In genomic region chr5:123749065-123750064, GRCm38 (mm10) we compare ENCODE assay signal across 8 mouse cellular contexts. TPM values are rescaled to one million over a fixed set of nuclear protein-coding genes. Genes with fewer than 3 reads are reported as not detected.
DNase-seq lines count a peak whose midpoint lies in the region; ATAC-seq and TF ChIP-seq lines count a peak whose summit lies in the region.

Gene Rsrc2, minus strand, starts transcription at chr5:123749414.
Gene Kntc1, plus strand, starts transcription at chr5:123749716.

- peak within 1 kb of the TSS; percentile 76 for H3K4me3 ChIP-seq in G1E (ENCODE audit: low read depth, low read length)
- H3K4me3 ChIP-seq in forebrain, embryonic 16.5 days (replicated peaks; ENCODE audit: low read length), result peak within 1 kb of the TSS; percentile 94
- H3K4me3 ChIP-seq in layer of hippocampus, adult 2 months, result peak within 1 kb of the TSS; percentile 82
- H3K4me3 ChIP-seq in lung, embryonic 14.5 days (ENCODE audit: low read depth, low read length), result peak within 1 kb of the TSS; percentile 76
- H3K4me3 ChIP-seq in olfactory bulb, adult 2 months (ENCODE audit: insufficient read depth, low read depth, low read length), result peak within 1 kb of the TSS; percentile 77
- H3K4me3 ChIP-seq in thymus, adult 2 months (ENCODE audit: control insufficient read depth, insufficient read depth, low read length), result peak within 1 kb of the TSS; percentile 89

- peak; percentile 95 for TF ChIP-seq POLR2A in olfactory bulb, adult 2 months (IDR thresholded peaks at IDR 0.05; ENCODE audit: insufficient read depth, low read depth, low read length)
- peak; percentile 98 for TF ChIP-seq POLR2A in thymus, adult 2 months (IDR thresholded peaks at IDR 0.05; ENCODE audit: control insufficient read depth, extremely low read depth, insufficient read depth, low read length, poor library complexity)

- WGBS in forebrain, embryonic 16.5 days, result under 1% methylated on average over 63 of the region's 63 CpGs
- WGBS in lung, embryonic 14.5 days, result under 1% methylated on average over 63 of the region's 63 CpGs
- under 1% methylated on average over 63 of the region's 63 CpGs for WGBS in olfactory bulb, adult 2 months
- WGBS in thymus, adult 2 months, result under 1% methylated on average over 63 of the region's 63 CpGs

- peak within 1 kb of the TSS; percentile 99 for H3K27ac ChIP-seq in forebrain, embryonic 16.5 days (ENCODE audit: low read length)
- peak within 1 kb of the TSS; percentile 100 for H3K27ac ChIP-seq in layer of hippocampus, adult 2 months
- H3K27ac ChIP-seq in lung, embryonic 14.5 days (ENCODE audit: low read depth), result peak within 1 kb of the TSS; percentile 99
- peak within 1 kb of the TSS; percentile 99 for H3K27ac ChIP-seq in olfactory bulb, adult 2 months (ENCODE audit: insufficient read depth, low read depth, low read length)
- H3K27ac ChIP-seq in thymus, adult 2 months (ENCODE audit: control insufficient read depth, insufficient read depth, low read length), result peak within 1 kb of the TSS; percentile 97

- H3K4me1 ChIP-seq in G1E (ENCODE audit: insufficient read depth, low read depth, low read length), result peaks cover 46% of the 10 kb centered on the region
- peaks cover 22% of the 10 kb centered on the region for H3K4me1 ChIP-seq in forebrain, embryonic 16.5 days (replicated peaks; ENCODE audit: control insufficient read depth, insufficient read depth, low read length)
- peaks cover 13% of the 10 kb centered on the region for H3K4me1 ChIP-seq in lung, embryonic 14.5 days (ENCODE audit: insufficient read depth)
- 0 out of 2 replicates have a peak, but pooled peaks cover 3% of the 10 kb centered on the region for H3K4me1 ChIP-seq in olfactory bulb, adult 2 months (ENCODE audit: control insufficient read depth, insufficient read depth, low read length)
- H3K4me1 ChIP-seq in thymus, adult 2 months (replicated peaks; ENCODE audit: control insufficient read depth, insufficient read depth, low read length), result 0 out of 2 replicates have a peak, but pooled peaks cover 2% of the 10 kb centered on the region

- H3K27me3 ChIP-seq in G1E (ENCODE audit: insufficient read depth, low read length), result no peaks in the 10 kb centered on the region
- no peaks in the 10 kb centered on the region for H3K27me3 ChIP-seq in forebrain, embryonic 16.5 days (replicated peaks; ENCODE audit: control insufficient read depth, insufficient read depth, low read length)
- H3K27me3 ChIP-seq in lung, embryonic 14.5 days (ENCODE audit: insufficient read depth, low read length), result no peaks in the 10 kb centered on the region
- H3K27me3 ChIP-seq in thymus, adult 2 months (ENCODE audit: control insufficient read depth, insufficient read depth, low read length), result no peaks in the 10 kb centered on the region

- ATAC-seq in G1E (ENCODE audit: extremely low read depth, insufficient number of reproducible peaks, low FRiP score, poor library complexity, severe bottlenecking), result peak; percentile 93
- ATAC-seq in forebrain, embryonic 16.5 days, result peak; percentile 98
- ATAC-seq in lung, embryonic 14.5 days (ENCODE audit: insufficient read depth), result peak; percentile 98

- intact Hi-C loops in heart, postnatal 36 days (cut with DNase I), result loop anchor here (2.0 to 5.0 kb wide), 2 partner anchors 29 to 158 kb away; partner anchors contain the start of genes Denr and Zcchc8

- no peak for TF ChIP-seq CTCF in G1E (IDR thresholded peaks at IDR 0.05; ENCODE audit: low read depth, low read length)
- TF ChIP-seq CTCF in layer of hippocampus, adult 2 months (conservative IDR thresholded peaks at IDR 0.05), result peak; percentile 69
- peak; percentile 39 for TF ChIP-seq CTCF in lung, embryonic 14.5 days (IDR thresholded peaks at IDR 0.05; ENCODE audit: low read depth)
- peak; percentile 54; the same call in 1 of the 2 replicates for TF ChIP-seq CTCF in olfactory bulb, adult 2 months (IDR thresholded peaks at IDR 0.05; ENCODE audit: insufficient read depth, low read depth, low read length)
- TF ChIP-seq CTCF in thymus, adult 2 months (IDR thresholded peaks at IDR 0.05; ENCODE audit: borderline replicate concordance, control insufficient read depth, extremely low read depth, insufficient read depth, low read length, poor library complexity), result no peak; the same call in 1 of the 2 replicates

- H3K9ac ChIP-seq in forebrain, embryonic 16.5 days (replicated peaks; ENCODE audit: low read depth, low read length), result peak within 1 kb of the TSS; percentile 88
- H3K9ac ChIP-seq in lung, embryonic 14.5 days, result peak within 1 kb of the TSS; percentile 91

- DNase-seq in G1E (ENCODE audit: low spot score), result peak; percentile 71
- DNase-seq in cerebellum, adult 18-20 months, result peak; percentile 97 to 99
- peak; percentile 97 to 98 for DNase-seq in heart, postnatal 36 days
- DNase-seq in layer of hippocampus, adult 2 months (ENCODE audit: low spot score in 2 of 2), result peak; percentile 98 to 100
- DNase-seq in lung, embryonic 14.5 days, result peak; percentile 100
- peak; percentile 99 for DNase-seq in thymus, adult 2 months

- peak within 1 kb of the TSS; percentile 72 for H3K4me2 ChIP-seq in forebrain, embryonic 16.5 days (ENCODE audit: low read length)
- peak within 1 kb of the TSS; percentile 65 for H3K4me2 ChIP-seq in lung, embryonic 14.5 days

- H3K36me3 ChIP-seq in G1E (replicated peaks), result peaks cover 44% of the 10 kb centered on the region
- H3K36me3 ChIP-seq in forebrain, embryonic 16.5 days (ENCODE audit: control insufficient read depth, insufficient read depth), result peaks cover 3% of the 10 kb centered on the region
- peaks cover 31% of the 10 kb centered on the region for H3K36me3 ChIP-seq in lung, embryonic 14.5 days (ENCODE audit: insufficient read depth)
- H3K36me3 ChIP-seq in thymus, adult 2 months (ENCODE audit: control insufficient read depth, insufficient read depth, low read length), result peaks cover 12% of the 10 kb centered on the region

- no peaks in the 10 kb centered on the region for H3K9me3 ChIP-seq in G1E (replicated peaks)
- no peaks in the 10 kb centered on the region for H3K9me3 ChIP-seq in forebrain, embryonic 16.5 days (ENCODE audit: control insufficient read depth, low read length)
- H3K9me3 ChIP-seq in lung, embryonic 14.5 days (ENCODE audit: low read depth, low read length), result no peaks in the 10 kb centered on the region

RNA-seq across cellular contexts. Expression of gene Rsrc2, which starts in this region (rescaled TPM):
- 141 and 148 TPM in 2 replicates for total RNA-seq in G1E (2014; fragmentation: Nextera tagmentation)
- total RNA-seq in G1E (2017), result 130 and 151 TPM in 2 replicates
- 8.2 and 18.3 TPM in 2 replicates for polyA plus RNA-seq in G1E (2012)
- polyA plus RNA-seq in forebrain, embryonic 16.5 days (2015; fragmentation: Nextera tagmentation; extraction: Ambion mirVana), result 145 and 163 TPM in 2 replicates
- total RNA-seq in heart, postnatal 36 days (2021), result 10 to 100 TPM; 45.1 to 48.1 TPM
- total RNA-seq in layer of hippocampus, adult 2 months (2021), result 100 to 1,000 TPM in 1 of 2 experiments, 10 to 100 TPM in 1; 93.7 to 109 TPM
- polyA plus RNA-seq in lung, embryonic 14.5 days (2014; fragmentation: Nextera tagmentation; extraction: Ambion mirVana), result 103 and 118 TPM in 2 replicates
- polyA plus RNA-seq in olfactory bulb, adult 2 months (2012; ENCODE audit: insufficient read depth, insufficient read length, low replicate concordance, missing spikeins), result 245 and 278 TPM in 2 replicates
- polyA plus RNA-seq in thymus, adult 2 months (2012; rRNA removed), result 18.6 and 22.6 TPM in 2 replicates

RNA-seq across cellular contexts. Expression of gene Kntc1, which starts in this region (rescaled TPM):
- total RNA-seq in G1E (2014; fragmentation: Nextera tagmentation), result 100 and 117 TPM in 2 replicates
- total RNA-seq in G1E (2017), result 61.9 and 68.0 TPM in 2 replicates
- 3.2 and 3.8 TPM in 2 replicates for polyA plus RNA-seq in G1E (2012)
- polyA plus RNA-seq in forebrain, embryonic 16.5 days (2015; fragmentation: Nextera tagmentation; extraction: Ambion mirVana), result 12.6 and 12.8 TPM in 2 replicates
- total RNA-seq in heart, postnatal 36 days (2021), result under 1 TPM; 0.19 to 0.78 TPM
- 1 to 10 TPM; 2.2 to 2.8 TPM for total RNA-seq in layer of hippocampus, adult 2 months (2021)
- polyA plus RNA-seq in lung, embryonic 14.5 days (2014; fragmentation: Nextera tagmentation; extraction: Ambion mirVana), result 44.2 and 44.4 TPM in 2 replicates
- not detected in 2 replicates for polyA plus RNA-seq in olfactory bulb, adult 2 months (2012; ENCODE audit: insufficient read depth, insufficient read length, low replicate concordance, missing spikeins)
- 12.6 and 16.0 TPM in 2 replicates for polyA plus RNA-seq in thymus, adult 2 months (2012; rRNA removed)

Comparison
In these comparisons a context has a peak if more than half of its experiments do, and no peak if none do; other contexts are left out.
1. Peak in every context shown above with its lines: DNase-seq, ATAC-seq, H3K4me3 ChIP-seq and H3K27ac ChIP-seq.
2. RNA of gene Kntc1 (total RNA-seq): 61.9 to 117 TPM in G1E; 2.2 to 2.8 TPM in layer of hippocampus, adult 2 months and 0.19 to 0.78 TPM in heart, postnatal 36 days; every median in the first group is over 10 times any median in the second.
3. CTCF ChIP-seq: peak in layer of hippocampus, adult 2 months (single experiment), lung, embryonic 14.5 days (single experiment) and olfactory bulb, adult 2 months (single experiment); none in G1E (single experiment) and thymus, adult 2 months (single experiment).